Mouse (Mus musculus): Measurements from ENCODE around the gene Topbp1. TPM values are rescaled to one million over a fixed set of nuclear protein-coding genes. Genes with fewer than 3 reads are reported as not detected.

The Topbp1 gene
- polyA plus RNA-seq, 1 experiment from 2014 or later: 41.8 TPM

- Histone ChIP-seq H3K9ac (ENCODE audit: low read length) (no peak overlapping the region), H3K27ac (ENCODE audit: low read length) (no peak overlapping the region), H3K36me3 (ENCODE audit: control insufficient read depth, insufficient read depth, low read length) (no peaks in the 10 kb centered on the region), H3K4me2 (ENCODE audit: low read depth, low read length) (no peak overlapping the region), H3K4me1 (ENCODE audit: control insufficient read depth, insufficient read depth, low read length) (peaks cover 7% of the 10 kb centered on the region), H3K4me3 (replicated peaks; ENCODE audit: low read length) (no peak overlapping the region), H3K9me3 (replicated peaks; ENCODE audit: control insufficient read depth, low read length) (no peaks in the 10 kb centered on the region), H3K27me3 (ENCODE audit: control insufficient read depth, insufficient read depth, low read length) (no peaks in the 10 kb centered on the region)
- 39% methylated on average over 10 of the region's 10 CpGs for WGBS
- ATAC-seq (ENCODE audit: insufficient read depth, low FRiP score): no peak
These were observed 82.1 kb downstream of the Topbp1 start for GRCm38 (mm10) chr9:103387011-103387653.

GRCm38 (mm10) chr9:103389261-103389660, 84.2 kb downstream of the Topbp1 start:
- Histone ChIP-seq H3K9ac (ENCODE audit: low read length) (no peak overlapping the region), H3K36me3 (ENCODE audit: control insufficient read depth, insufficient read depth, low read length) (no peaks in the 10 kb centered on the region), H3K4me1 (ENCODE audit: control insufficient read depth, insufficient read depth, low read length) (peaks cover 7% of the 10 kb centered on the region), H3K27ac (ENCODE audit: low read length) (no peak overlapping the region), H3K4me3 (replicated peaks; ENCODE audit: low read length) (no peak overlapping the region), H3K27me3 (ENCODE audit: control insufficient read depth, insufficient read depth, low read length) (no peaks in the 10 kb centered on the region), H3K4me2 (ENCODE audit: low read depth, low read length) (no peak overlapping the region), H3K9me3 (replicated peaks; ENCODE audit: control insufficient read depth, low read length) (no peaks in the 10 kb centered on the region)
- no peak for ATAC-seq (ENCODE audit: insufficient read depth, low FRiP score)
- 71% methylated on average over 6 of the region's 6 CpGs for WGBS

- Histone ChIP-seq H3K27me3 (ENCODE audit: control insufficient read depth, insufficient read depth, low read length) (no peaks in the 10 kb centered on the region), H3K9me3 (replicated peaks; ENCODE audit: control insufficient read depth, low read length) (no peaks in the 10 kb centered on the region), H3K36me3 (ENCODE audit: control insufficient read depth, insufficient read depth, low read length) (no peaks in the 10 kb centered on the region), H3K27ac (ENCODE audit: low read length) (no peak overlapping the region), H3K4me2 (ENCODE audit: low read depth, low read length) (no peak overlapping the region), H3K4me1 (ENCODE audit: control insufficient read depth, insufficient read depth, low read length) (peaks cover 2% of the 10 kb centered on the region), H3K9ac (ENCODE audit: low read length) (no peak overlapping the region), H3K4me3 (replicated peaks; ENCODE audit: low read length) (no peak overlapping the region)
- no peak for ATAC-seq (ENCODE audit: insufficient read depth, low FRiP score)
- 65% methylated on average over 6 of the region's 6 CpGs for WGBS
These were observed 86.9 kb downstream of the Topbp1 start for GRCm38 (mm10) chr9:103391796-103392372.

- H3K36me3 ChIP-seq (ENCODE audit: control insufficient read depth, insufficient read depth, low read length): no peaks in the 10 kb centered on the region
- no peak overlapping the region for H3K27ac ChIP-seq (ENCODE audit: low read length)
- H3K27me3 ChIP-seq (ENCODE audit: control insufficient read depth, insufficient read depth, low read length): no peaks in the 10 kb centered on the region
- no peak overlapping the region for H3K4me2 ChIP-seq (ENCODE audit: low read depth, low read length)
- no peak overlapping the region for H3K4me3 ChIP-seq (replicated peaks; ENCODE audit: low read length)
- H3K9ac ChIP-seq (ENCODE audit: low read length): no peak overlapping the region
- ATAC-seq (ENCODE audit: insufficient read depth, low FRiP score): no peak
- H3K9me3 ChIP-seq (replicated peaks; ENCODE audit: control insufficient read depth, low read length): no peaks in the 10 kb centered on the region
- H3K4me1 ChIP-seq (ENCODE audit: control insufficient read depth, insufficient read depth, low read length): no peaks in the 10 kb centered on the region
- WGBS: 88% methylated on average over 11 of the region's 11 CpGs
These were observed 88.2 kb downstream of the Topbp1 start for GRCm38 (mm10) chr9:103393256-103393655.

- 45% methylated on average over 21 of the region's 21 CpGs for WGBS
- H3K4me2 ChIP-seq (ENCODE audit: low read depth, low read length): no peak overlapping the region
These were observed 93.6 kb downstream of the Topbp1 start for GRCm38 (mm10) chr9:103398509-103399157.

More at GRCm38 (mm10) chr9:103398509-103399157, 93.6 kb downstream of the Topbp1 start:
- Histone ChIP-seq H3K9ac (ENCODE audit: low read length) (no peak overlapping the region), H3K4me3 (replicated peaks; ENCODE audit: low read length) (no peak overlapping the region), H3K27me3 (ENCODE audit: control insufficient read depth, insufficient read depth, low read length) (no peaks in the 10 kb centered on the region), H3K36me3 (ENCODE audit: control insufficient read depth, insufficient read depth, low read length) (no peaks in the 10 kb centered on the region), H3K4me1 (ENCODE audit: control insufficient read depth, insufficient read depth, low read length) (no peaks in the 10 kb centered on the region; the same call in 1 of the 2 replicates), H3K27ac (ENCODE audit: low read length) (no peak overlapping the region), H3K9me3 (replicated peaks; ENCODE audit: control insufficient read depth, low read length) (no peaks in the 10 kb centered on the region)
- ATAC-seq (ENCODE audit: insufficient read depth, low FRiP score): peak; percentile 56; the same call in 1 of the 2 replicates

Other genes starting within 250 kb of the Topbp1 start
- gene Rab6b, start 193.4 kb upstream of the Topbp1 start, polyA plus RNA-seq (2015; fragmentation: Nextera tagmentation; extraction: Ambion mirVana): 5.5 and 6.1 TPM in 2 replicates
- 52.1 and 59.8 TPM in 2 replicates for gene Srprb, start 103.1 kb upstream of the Topbp1 start, polyA plus RNA-seq (2015; fragmentation: Nextera tagmentation; extraction: Ambion mirVana)
- gene Gm20425, start 74.9 kb upstream of the Topbp1 start, polyA plus RNA-seq (2015; fragmentation: Nextera tagmentation; extraction: Ambion mirVana): 2.0 and 7.3 TPM in 2 replicates
- 380 and 455 TPM in 2 replicates for gene Trf, start 74.8 kb upstream of the Topbp1 start, polyA plus RNA-seq (2015; fragmentation: Nextera tagmentation; extraction: Ambion mirVana)
- 3.7 and 4.4 TPM in 2 replicates for gene 1300017J02Rik, start 133 bp upstream of the Topbp1 start, polyA plus RNA-seq (2015; fragmentation: Nextera tagmentation; extraction: Ambion mirVana)
- 80.8 and 91.8 TPM in 2 replicates for gene Cdv3, start 60.6 kb downstream of the Topbp1 start, polyA plus RNA-seq (2015; fragmentation: Nextera tagmentation; extraction: Ambion mirVana)
- gene Bfsp2, start 175.2 kb downstream of the Topbp1 start, polyA plus RNA-seq (2015; fragmentation: Nextera tagmentation; extraction: Ambion mirVana): 0.72 and 0.85 TPM in 2 replicates